Mouse (Mus musculus): ENCODE measurements around the gene Pfn3. TPM values are rescaled to one million over a fixed set of nuclear protein-coding genes. Genes with fewer than 3 reads are reported as not detected.
A peak's percentile ranks its signal among the peaks of the same experiment; 100 is the strongest.

Gene Pfn3
- total RNA-seq, 2 experiments from 2014 or later: not detected

DNA sequence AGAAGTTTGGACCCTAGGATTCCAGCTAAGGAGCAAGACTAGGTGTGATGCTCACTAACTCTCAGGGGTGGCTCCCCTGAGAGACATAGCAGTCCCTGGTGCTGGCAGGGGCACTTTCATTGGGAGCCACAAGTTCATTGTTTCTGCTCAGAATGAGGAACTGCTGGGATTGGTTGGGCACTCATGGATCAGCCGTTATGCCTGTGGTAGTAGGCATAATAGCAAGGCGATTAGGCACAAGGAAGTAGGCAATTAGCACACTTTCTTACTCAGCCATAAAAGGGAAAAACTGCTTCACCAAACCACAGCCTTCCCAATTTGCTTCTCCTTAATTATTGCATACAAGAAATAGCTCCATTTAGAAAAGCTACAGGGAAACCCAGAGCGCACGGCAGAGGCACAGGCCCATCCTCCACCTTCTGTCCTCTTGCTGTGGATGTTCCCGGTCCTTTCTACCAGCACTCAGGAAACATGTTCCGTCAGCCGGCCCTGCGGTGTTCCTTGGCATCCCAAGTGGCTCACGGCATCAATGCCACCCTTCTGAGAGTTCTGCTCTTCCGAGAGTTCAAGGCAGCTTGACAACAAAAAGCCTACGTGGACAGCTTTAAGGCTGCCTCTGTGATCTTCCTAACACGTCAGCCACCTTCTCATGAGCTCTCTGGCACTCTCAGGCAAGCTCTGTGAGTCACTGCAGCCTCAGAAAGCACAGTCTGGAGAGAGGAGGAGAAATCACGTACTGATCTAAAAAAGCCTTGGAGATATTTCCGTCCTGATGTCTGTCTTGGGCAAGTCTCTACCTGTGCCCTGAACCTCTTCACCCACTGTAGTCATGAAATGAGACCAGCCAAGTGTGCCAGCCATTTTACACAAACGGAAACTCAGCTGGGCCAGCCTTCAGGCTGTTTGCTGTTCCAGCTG is 10.8 kb downstream of the Pfn3 start:
- intact Hi-C loops (cut with DNase I): loop anchor here (2.0 to 5.0 kb wide), 2 partner anchors 67 to 72 kb away; no protein-coding TSS in a partner anchor

GRCm38 (mm10) chr13:55403266-55403665 is 11.8 kb downstream of the Pfn3 start:
- intact Hi-C loops (cut with DNase I): loop anchor here (5.0 kb wide), 1 partner anchor 71 kb away; no protein-coding TSS in a partner anchor
- DNase-seq (ENCODE audit: low spot score in 2 of 2): no peak

More for the DNA sequence above, 10.8 kb downstream of the Pfn3 start:
- DNase-seq (ENCODE audit: low spot score in 2 of 2): peak; percentile 63 to 91

GRCm38 (mm10) chr13:55400039-55400346 is 15.0 kb downstream of the Pfn3 start:
- DNase-seq (ENCODE audit: low spot score in 2 of 2): no peak
- intact Hi-C loops (cut with DNase I): loop anchor here (5.0 kb wide), 1 partner anchor 68 kb away; no protein-coding TSS in a partner anchor

- no peak for DNase-seq (ENCODE audit: low spot score in 2 of 2)
- intact Hi-C loops (cut with DNase I): loop anchor here (5.0 kb wide), 1 partner anchor 67 kb away; no protein-coding TSS in a partner anchor
These were observed 15.6 kb downstream of the Pfn3 start for GRCm38 (mm10) chr13:55399300-55400038.

- no peak for DNase-seq (ENCODE audit: low spot score in 2 of 2)
- intact Hi-C loops (cut with DNase I): no loop called here
These were observed 16.9 kb downstream of the Pfn3 start, which contains the start of gene Slc34a1 for GRCm38 (mm10) chr13:55398088-55398487. Slc34a1 (plus strand) TSS chr13:55398187.

- DNase-seq (ENCODE audit: low spot score in 2 of 2): no peak
- intact Hi-C loops (cut with DNase I): no loop called here
These were observed 22.1 kb downstream of the Pfn3 start for GRCm38 (mm10) chr13:55392933-55393332.

DNA sequence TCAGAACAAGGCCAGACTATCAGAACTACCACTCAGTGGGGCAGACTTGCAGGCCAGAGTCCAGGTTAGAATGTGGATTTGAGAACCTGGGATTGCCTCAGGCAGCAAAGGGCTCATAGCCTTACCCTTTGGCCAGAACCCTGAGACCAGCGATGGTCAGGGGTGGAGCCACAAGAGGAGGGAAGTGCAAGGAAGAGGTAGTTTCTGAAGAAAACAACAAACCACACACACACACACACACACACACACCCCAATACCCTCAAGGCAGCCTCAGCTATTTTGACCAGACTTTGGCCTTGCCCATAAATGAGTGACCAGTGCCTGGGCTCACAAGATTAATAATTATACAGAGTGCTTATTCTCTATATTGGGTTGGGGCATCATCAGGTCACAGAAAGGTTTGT is 23.4 kb downstream of the Pfn3 start:
- intact Hi-C loops (cut with DNase I): no loop called here
- DNase-seq (ENCODE audit: low spot score in 2 of 2): no peak

- no peak for DNase-seq (ENCODE audit: low spot score in 2 of 2)
- intact Hi-C loops (cut with DNase I): no loop called here
These were observed 24.4 kb downstream of the Pfn3 start for GRCm38 (mm10) chr13:55390644-55391043.

DNA sequence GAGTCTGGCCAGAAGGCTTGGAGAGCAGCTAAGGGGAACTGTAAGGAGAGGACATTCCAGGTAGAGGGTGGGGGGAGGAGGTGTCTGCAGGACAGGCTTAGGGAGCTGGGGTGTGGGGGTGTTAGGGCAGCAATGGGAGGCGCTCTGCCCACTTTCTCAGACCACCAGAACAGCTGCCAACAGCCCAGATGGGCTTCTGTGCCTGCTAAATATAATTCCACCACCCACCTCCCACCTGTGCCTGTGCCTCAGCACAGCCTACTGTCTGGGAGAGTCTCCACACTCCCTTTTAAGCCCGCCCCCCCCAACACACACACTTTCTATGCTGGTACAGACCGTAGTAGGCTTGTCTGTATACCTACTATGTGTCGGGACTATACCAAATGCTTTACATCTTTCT is 33.2 kb downstream of the Pfn3 start:
- intact Hi-C loops (cut with DNase I): no loop called here
- peak; percentile 83 to 96 for DNase-seq (ENCODE audit: low spot score in 2 of 2)

- intact Hi-C loops (cut with DNase I): no loop called here
- no peak for DNase-seq (ENCODE audit: low spot score in 2 of 2)
These were observed 36.0 kb downstream of the Pfn3 start for GRCm38 (mm10) chr13:55378907-55379580.

DNA sequence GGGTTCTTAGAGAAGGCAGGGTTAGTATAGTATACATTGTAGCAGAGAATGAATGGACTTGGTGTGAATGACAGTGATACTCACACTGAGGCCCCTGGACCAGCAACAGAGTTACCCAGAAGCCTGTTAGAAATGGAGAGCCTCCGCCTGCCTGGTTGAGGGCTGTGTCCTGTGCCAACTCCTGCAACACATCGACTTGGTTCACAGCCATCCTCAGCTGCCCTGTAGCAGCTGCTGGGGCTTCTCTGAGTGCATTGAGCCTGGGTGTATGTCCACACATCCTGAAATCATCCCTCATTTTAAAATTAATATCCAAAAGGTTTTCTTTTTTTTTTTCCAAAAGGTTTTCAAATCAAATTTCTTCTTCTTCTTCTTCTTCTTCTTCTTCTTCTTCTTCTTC is 39.2 kb downstream of the Pfn3 start:
- intact Hi-C loops (cut with DNase I): no loop called here

DNA sequence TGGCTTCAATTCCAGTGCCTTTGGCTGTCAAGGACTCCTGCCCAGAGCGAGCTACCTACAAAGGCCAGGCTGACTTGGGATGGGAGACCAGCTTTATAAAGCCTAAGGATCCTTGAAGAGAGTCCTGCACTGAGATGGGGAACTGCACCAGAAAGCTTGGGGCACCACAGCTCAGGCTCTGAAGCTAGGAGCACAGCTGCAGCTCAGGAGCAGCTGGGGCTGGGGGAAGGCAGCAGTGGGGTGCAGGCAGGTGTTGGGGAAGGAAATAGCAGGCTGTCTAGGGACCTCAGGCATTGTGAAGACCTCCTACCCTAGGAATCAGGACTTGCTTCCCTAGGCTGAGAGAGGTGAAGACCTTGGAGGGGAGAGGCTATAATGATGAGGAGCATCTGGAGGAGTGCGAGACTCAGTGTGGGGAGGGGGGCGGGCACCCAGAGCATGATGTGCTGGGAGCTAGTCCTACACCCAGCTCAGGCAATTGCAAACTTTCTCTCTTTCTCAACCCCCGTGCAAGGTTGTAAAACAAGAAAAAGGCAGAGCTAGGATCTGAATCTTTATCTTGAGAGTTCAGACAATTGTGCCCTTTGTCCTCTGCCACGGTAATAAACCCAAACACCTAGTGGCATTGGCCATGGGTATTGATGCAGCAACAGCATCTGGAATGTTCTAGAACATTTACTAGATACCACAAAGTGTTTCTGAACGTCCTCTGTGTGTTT is 40.7 kb downstream of the Pfn3 start:
- intact Hi-C loops (cut with DNase I): no loop called here
- no peak for DNase-seq (ENCODE audit: low spot score in 2 of 2)

More for the DNA sequence above, 39.2 kb downstream of the Pfn3 start:
- DNase-seq (ENCODE audit: low spot score in 2 of 2): no peak

DNA sequence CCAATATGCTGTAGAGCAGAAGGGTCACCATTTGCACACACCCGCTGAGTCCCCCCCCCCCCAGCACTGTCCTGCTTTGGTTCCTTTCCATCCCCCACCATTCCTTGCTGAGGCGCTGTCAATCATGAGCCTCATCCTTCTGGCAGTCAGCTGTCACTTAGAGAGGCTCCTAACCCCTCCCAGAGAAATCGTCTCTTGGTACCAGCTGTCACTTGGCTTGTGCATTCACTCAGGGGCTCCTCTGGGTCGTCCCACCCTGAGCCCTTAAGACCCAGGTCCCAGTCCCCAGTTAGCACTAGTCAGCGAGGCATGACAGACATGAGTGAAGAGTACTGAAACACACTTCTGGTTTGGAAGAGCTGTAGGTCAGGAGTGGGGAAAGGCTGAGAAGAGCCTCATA is 43.3 kb downstream of the Pfn3 start:
- intact Hi-C loops (cut with DNase I): no loop called here
- DNase-seq (ENCODE audit: low spot score in 2 of 2): no peak

DNA sequence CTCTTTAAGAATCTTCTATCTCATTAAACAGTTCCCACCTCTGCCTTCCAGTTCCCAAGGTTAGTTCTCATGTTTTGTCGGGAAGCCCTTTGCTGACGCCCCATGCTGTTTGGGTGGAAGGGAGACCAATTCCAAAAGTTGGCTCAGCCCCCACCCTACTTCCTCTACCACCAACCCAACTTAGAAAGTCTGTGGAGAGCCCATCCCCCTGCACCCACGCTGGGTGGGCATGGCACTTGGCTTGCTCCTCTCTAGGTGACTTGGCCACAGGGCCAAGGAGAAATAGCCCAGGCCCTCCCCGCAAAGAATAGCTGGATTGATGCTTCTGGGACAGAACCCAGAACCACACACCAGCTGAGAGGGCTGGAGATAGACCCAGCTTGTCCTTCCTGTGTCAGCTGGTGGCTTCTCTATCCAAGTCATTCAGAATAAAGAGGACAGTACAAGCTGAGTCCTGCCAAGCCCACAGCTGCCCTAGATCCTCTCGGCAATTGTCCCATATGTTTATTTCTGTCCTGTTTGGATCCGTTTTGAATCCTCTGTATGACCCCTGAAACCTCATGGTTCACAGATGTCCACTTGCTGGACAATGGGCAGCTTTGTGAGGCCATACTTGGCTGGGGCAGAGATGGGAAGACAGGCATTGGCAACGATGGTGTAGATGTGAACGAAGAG is 43.9 kb downstream of the Pfn3 start:
- intact Hi-C loops (cut with DNase I): no loop called here
- DNase-seq (ENCODE audit: low spot score in 2 of 2): peak in 1 of 2 experiments; percentile 65

- intact Hi-C loops (cut with DNase I): no loop called here
- no peak for DNase-seq (ENCODE audit: low spot score in 2 of 2)
These were observed 44.8 kb downstream of the Pfn3 start for GRCm38 (mm10) chr13:55370234-55370633.

- intact Hi-C loops (cut with DNase I): no loop called here
- DNase-seq (ENCODE audit: low spot score in 2 of 2): peak; percentile 64 to 72
These were observed 45.4 kb downstream of the Pfn3 start, which contains the start of gene Rgs14 for GRCm38 (mm10) chr13:55369531-55370114. Rgs14 (plus strand) TSS chr13:55369732.

- DNase-seq (ENCODE audit: low spot score in 2 of 2): no peak
- intact Hi-C loops (cut with DNase I): no loop called here
These were observed 46.6 kb downstream of the Pfn3 start for GRCm38 (mm10) chr13:55368401-55368800.

Measured in left cerebral cortex, postnatal 25 days (tissue).